Mouse (Mus musculus) ovary, postnatal 36 days (tissue): ENCODE results near the gene Pigs.
A peak's percentile ranks its signal among the peaks of the same experiment; 100 is the strongest.

Experiments
- DNase-seq: peaks from one replicate; pipeline ENCODE4 v3.0.0; 2022; ENCODE audit warnings: low spot score, mixed read lengths

The Pigs gene

DNA sequence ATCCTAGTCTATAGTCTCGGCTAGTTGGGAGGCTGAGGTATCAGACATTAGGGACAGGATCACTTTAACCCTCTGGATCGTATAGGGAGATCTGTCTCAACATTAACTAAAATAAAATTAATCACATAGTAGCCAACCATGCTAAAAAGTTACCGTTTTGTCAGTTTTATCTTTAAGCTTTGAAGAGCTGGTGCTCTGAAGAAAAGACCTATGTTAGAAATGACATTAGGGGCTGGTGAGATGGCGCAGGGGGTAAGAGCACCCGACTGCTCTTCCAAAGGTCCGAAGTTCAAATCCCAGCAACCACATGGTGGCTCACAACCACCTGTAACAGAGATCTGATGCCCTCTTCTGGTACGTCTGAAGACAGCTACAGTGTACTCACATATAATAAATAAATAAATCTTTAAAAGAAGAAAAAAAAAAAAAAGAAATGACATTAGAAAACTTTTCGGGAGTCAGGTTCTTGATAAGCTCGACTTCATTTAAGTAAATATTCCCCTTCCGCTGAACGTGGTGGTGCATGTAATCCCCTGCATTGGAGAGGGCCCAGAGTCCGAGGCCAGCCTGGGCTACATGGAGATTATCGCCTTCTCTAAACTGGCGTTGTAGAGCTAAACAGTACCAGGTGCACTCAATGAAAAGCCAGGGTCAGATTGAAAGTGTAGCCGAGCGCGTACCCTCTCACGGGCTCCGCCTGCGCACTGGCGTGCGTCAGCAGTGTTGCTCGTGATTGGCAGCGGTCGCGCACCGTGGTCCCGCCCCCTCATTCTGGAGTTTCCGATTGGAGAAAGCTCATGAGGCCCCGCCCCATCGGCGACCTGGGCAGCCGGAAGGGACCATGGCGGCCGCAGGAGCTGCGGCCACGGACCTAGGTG is at the start of gene Pigs:
Gene Pigs (plus strand): TSS at position 782 of the 878 bp plus-strand sequence.
- DNase-seq: peak; percentile 96

DNA sequence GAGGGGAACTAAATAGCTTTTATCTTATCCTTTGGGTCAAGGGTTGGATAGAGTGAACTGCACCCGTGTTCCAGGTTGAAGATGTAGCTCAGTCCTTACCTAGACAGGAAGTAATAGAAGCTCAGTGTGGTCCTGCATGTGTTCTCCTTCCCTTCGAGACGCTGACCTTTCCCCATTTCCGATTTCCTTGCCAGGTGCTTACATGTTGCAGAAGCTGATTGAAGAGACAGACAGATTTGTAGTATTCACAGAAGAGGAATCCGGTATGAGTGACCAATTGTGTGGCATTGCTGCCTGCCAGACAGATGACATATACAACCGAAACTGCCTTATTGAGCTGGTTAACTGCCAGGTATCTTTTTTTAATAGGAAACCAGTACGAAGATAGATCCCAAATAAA is 49.4 kb upstream of the Pigs start:
- no peak for DNase-seq

DNA sequence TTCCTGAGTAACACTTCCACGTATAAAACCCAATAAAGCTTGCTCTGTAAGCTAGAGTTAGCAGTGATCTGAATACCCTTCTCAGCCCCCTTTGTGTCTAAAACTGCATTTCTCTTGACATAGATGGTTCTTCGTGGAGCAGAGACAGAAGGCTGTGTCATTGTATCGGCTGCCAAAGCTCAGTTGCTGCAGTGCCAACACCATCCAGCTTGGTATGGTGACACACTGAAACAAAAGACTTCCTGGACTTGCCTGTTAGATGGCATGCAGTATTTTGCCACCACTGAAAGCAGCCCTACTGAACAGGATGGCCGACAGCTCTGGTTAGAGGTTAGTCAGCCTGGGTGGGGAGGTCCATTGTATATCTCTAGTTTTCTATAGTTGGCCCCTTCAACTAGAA is 48.6 kb upstream of the Pigs start:
- DNase-seq: no peak

DNA sequence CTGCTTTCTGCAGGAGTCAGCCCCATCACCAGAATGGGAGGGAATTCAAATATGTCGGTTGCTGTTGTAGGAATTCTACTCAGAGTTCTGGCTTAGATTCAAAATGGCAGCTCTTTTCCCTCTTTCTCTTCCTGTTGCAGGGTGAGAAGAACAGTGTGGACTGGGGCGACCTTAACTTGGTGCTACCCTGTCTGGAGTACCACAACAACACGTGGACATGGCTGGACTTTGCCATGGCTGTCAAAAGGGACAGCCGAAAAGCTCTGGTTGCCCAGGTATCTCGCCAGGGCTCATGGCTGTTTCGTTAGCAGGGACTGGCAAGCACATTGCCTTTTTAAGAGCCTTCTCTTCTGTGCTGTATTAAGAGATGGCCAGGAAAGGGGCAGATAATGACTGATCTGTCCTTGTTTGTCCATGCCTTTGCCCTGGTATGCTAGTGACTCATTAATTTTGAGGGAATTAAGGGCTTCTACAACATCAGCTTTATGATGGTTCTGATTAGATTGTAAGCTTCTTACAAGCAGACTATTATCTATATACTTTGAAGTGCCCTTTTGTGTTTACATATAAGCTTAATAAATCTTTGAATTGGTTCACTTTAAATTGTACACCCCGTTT is 39.0 kb upstream of the Pigs start:
- no peak for DNase-seq

DNA sequence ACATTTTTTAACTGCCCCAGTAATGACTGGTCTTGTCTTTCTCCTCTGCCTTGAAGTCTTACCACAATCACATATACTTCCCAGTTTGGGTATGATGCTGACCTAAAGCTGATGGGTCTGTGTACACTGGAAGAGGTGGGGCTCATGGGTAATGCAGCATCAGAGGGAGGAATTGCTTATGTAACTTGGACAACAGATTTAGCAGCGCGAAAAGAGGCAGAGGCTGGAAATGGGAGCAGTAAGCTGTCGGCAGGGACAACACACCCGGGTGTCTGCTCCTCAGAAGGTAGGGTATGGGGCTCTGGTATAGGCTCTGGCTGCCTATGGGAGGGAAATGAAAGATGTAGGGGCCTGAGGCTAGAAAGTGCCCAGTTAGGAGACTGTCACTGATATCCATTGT is 37.6 kb upstream of the Pigs start, which contains the start of gene BC030499:
Gene BC030499 (plus strand): TSS at position 188 of the 400 bp plus-strand sequence.
- DNase-seq: no peak

DNA sequence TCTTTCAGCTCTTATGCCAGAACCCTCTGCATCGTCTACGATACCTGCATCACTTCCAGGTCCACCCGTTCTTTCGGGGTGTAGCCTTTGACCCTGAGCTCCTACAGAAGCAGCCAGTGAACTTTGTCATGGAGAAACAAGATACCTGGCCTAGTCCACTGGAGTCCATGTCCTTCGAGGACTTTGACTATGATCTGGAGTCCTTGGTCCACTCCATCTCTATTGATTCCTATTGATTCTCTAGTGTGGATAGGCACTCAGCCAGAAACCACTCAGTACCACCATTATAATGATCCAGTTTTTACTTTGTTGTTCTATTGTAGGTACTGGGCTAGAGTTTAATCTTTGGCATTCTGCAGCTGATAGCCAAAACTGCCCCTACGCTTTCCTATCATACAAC is 33.6 kb upstream of the Pigs start:
- no peak for DNase-seq

DNA sequence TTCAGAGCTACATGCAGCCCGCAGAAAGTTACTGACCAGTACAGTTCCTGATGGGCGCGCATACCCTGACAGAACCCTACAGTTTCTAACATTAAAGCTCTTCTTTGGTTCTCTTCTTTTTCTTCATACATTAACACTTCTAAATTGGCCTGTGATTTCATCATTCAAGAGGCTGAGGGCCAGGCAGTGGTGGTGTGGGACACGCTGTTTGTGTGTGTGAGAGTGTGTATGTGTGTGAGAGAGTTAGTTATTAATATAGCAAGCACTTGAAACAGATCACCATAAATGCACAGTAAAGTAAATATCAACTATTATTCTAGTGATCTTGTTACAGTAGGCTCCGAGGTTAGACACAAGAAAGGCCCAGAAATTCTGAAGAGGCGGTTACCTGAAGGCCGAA is 27.3 kb upstream of the Pigs start:
- DNase-seq: no peak

DNA sequence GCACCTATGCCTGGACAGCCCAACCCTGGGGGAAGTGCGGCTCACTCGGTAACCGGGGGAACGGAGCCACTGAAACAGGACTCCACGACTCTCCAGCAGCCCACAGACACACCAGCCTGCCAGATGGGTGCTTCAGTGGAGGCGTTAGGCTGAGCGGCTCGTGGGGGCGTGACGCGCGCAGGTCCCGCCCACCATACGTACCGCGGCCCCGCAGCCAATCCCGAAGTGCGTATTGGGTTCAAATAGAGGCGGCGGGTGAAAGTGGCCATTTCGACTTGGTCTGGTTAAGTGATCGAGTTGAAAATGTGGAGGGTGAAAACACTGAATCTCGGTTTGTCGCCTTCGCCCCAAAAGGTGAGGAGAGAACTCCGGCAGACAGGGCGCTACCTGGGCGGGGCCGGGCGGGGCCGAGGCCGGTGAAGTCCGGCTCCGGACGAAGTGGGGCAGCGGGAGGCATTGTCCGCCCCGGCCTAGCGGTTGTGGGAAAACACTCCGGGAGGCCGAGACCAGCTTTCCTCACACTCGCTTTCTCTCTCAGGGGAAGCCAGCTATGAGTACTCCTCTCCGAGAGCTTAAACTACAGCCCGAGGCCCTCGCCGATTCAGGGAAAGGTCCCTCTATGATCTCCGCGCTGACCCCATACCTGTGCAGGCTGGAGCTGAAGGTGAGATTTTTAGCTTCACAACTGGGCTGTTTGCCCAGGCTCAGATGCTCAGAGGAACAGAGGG is 26.7 kb upstream of the Pigs start, which contains the start of gene Spag5:
Gene Spag5 (plus strand): TSS at position 173 of the 728 bp plus-strand sequence.
- DNase-seq: peak; percentile 89

DNA sequence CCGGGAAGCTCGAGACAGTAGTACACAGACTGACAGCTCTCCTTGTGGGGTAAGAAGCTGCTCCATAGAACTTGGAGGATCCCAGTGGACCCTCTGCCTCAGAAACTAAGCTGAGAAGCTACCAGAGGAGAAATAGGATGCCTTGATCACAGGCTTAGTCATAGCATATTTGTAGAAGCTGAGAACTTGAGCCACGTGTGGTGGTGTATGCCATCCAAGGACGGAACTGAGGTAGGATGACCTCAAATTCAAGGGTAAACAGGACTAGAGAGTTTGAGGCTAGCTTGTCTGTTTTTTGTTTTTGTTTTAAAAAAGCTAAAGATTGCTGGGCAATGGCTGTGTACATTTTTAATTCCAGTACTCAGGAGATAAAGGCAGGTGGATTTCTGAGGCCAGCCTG is 22.9 kb upstream of the Pigs start:
- DNase-seq: no peak

DNA sequence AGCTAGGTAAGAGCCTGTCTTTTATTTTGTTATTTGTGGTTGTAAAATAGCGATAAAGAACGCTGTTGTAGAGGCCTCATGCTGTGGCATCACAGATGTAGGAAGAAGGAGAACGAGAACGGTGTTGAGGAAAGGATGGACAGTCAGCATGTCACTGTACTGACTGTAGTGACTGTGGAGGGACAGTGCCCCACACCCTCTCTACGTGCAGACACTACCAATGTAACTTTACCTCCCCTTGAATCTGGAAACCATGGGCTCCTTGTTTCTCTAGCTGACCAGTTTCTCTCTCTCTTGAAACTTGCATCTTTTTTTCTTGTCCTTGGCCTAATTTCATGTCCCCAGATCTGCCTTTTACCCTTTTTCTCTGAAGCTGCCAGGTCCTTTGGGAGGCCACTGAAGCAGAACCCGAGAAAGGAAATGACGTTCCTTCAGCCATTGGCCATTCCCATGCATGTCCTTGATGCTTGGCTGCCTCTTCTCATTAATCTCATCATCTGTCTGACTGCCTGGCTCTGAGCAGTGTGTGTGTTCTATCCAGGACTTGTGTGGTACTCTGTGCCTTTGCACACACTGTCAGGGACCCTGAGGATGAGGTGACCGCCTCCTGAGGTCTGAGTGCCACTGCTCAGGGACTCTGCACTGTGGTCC is 17.2 kb upstream of the Pigs start:
- no peak for DNase-seq

DNA sequence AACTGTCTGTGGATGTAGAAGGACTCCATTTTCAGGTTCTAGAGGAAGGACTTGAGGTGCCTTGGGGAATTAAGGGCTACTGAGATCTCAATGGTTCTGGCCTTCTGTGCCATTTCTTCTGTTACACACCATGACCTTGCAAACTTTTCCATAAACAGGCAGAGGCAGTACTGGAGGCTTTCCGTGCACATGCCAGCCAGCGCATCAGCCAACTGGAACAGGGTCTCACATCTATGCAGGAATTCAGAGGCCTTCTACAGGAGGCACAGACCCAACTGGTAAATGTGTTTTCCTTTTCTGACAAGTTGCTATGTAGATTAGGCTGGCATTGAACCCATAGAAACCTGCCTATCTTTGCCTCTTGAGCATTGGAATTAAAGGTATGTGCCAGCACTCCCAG is 14.6 kb upstream of the Pigs start:
- no peak for DNase-seq

DNA sequence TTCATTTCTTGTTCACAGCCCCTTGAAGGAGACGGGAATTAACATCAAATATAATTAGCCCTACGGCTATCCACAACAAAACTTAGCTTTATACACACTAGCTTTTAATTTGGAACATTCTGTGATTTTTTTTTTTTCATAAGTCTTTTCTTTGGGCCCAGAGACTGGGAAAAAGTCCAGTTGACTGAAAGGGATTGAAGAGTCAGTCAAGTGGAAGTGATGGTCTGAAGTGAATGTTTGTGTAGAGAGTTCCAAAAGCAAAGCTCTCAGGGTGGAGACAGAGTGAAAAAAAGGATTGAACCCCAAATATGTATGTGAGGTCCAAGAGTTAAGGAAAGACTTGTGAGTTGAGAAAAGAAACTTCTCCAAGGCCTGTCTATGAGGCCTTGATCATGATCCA is 9.8 kb upstream of the Pigs start:
- no peak for DNase-seq

DNA sequence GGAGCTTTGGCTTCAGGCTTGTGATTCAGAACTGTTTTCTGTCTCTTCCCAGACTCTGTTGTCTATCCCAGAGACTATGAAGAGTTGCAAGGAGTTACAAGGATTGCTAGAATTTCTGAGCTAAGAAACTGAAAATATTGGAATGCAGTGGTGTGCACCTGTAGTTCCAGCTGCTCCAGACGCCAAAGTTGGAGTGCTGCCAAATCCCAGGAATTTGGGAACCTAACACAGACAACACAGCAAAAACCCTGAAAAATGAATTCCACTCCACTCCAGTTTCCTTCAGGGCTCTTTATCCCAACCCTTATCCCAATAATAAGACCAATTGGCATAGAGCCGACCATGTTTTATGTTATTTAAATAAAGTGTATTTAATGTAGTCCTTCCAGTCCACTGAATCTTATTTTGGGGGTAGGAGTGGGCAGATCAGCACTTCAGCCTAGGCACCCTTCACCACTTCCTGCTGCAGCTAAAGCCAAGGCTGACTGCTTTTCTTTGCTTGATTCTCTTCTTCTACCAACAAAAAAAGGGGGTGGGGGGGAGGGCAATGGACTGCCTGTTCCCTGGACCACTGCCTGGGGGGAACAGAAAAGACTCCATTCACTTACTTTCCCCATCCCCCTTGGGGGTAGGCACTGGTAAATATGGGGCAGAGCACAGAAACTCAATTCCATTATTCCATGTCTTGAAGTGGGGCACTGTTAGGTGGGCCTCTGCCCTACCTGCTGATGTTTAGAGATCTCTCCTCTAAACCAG is 6.0 kb upstream of the Pigs start:
- DNase-seq: no peak

DNA sequence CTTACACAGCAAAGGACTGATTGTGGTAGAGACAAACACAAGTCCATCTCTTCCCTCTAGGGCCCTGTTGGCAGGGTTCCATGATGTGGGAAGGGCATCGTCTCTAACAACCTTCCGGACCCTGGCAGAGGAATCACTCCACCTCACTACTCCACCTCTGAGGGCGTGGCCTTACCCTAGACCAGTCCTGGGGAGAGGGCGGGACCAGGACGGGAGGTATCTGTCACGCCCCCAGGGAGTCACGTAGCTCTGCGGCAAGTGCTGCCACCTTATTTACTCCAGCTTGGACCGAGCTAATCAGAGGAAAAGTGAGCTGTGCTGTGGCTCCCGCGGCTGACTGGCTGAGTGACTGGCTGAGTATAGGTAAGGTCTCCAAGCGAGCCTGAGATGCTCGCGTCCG is 5.4 kb upstream of the Pigs start, which contains the start of gene Aldoc:
Gene Aldoc (plus strand): TSS at position 109 of the 400 bp plus-strand sequence.
- peak; percentile 82 for DNase-seq

DNA sequence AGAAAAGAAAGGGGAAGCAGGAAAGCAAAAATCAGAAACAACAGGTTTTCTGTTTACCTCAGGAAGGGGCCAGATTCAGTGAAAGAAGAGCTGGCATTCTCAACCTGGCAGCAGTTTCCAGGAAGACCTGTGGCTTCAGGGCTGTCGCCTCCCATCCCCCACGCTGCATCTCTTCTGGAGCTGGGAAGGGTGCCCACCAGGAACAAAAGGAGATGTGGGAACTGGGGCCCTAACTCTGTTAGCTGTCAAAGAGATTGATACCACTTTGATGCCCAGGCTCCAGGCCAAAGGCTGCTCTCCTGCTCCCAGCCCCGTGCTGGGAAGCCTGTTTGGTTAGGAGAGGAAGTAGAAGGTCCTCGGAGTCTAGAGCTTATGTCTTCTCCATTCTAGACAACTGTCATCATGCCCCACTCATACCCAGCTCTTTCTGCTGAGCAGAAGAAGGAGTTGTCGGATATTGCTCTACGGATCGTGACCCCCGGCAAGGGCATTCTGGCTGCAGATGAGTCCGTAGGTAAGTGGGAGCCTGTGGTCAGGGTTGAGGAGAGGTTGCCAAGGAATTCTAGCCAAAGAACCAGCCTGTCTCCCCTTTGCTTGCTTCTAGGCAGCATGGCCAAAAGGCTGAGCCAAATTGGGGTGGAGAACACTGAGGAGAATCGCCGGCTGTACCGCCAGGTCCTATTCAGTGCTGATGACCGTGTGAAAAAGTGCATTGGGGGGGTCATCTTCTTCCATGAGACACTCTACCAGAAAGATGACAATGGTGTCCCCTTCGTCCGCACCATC is 4.0 kb upstream of the Pigs start:
- no peak for DNase-seq

DNA sequence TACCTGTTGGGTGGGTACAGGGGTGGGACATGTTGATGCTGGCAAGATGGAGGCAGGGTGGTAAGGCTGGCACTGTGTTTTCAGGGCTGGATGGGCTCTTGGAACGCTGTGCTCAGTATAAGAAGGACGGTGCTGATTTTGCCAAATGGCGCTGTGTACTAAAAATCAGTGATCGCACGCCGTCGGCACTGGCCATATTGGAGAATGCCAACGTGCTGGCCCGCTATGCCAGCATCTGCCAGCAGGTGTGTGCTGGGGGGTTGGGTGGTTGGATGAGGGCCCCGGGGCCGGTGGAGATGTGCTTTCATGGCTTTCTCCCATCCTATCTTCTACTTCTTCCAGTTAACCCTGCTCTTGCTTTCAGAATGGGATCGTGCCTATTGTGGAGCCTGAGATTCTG is 3.2 kb upstream of the Pigs start:
- DNase-seq: no peak

DNA sequence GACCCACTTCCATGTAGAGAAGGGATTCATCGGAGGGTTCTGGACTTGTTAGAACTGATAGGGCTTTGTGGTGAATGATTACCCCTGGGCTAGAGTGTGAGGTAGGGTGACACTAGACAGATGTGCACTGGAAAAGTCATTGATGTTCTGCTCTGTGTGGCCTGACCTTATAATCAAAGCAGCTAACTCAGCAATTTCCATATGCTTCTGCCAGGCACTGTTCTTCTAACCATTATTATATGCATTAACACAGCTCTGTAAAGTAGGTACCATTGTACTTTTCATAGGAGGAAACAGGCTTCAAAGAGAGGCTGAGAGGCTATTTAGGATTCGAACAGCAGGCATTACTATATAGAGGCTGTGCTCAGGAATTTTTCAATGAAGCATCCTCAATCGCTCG is 1.0 kb upstream of the Pigs start:
- no peak for DNase-seq

DNA sequence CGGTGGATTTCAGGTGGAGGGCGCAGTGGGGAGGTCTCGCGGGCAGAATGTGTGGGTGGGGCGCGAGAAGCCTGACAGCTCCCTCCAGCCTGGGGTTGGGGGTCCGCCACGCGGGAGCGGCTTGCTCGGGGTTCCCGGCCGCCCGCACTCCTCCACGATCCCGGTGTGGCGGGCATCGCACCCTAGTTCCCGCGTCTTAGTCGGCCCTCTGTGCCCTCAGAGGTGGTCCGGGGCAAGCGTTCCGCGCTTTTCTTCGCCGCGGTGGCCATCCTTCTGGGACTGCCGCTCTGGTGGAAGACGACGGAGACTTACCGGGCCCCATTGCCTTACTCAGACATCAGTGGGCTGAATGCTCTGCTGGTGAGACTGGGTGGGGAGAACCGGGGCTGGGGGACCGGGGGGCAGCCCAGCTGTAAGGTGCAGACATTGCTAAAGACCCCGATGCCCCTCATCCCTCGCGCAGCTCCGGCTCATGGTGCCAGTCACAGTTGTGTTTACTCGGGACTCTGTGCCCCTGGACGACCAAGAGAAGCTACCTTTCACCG is 369 bp downstream of the Pigs start:
- DNase-seq: no peak

DNA sequence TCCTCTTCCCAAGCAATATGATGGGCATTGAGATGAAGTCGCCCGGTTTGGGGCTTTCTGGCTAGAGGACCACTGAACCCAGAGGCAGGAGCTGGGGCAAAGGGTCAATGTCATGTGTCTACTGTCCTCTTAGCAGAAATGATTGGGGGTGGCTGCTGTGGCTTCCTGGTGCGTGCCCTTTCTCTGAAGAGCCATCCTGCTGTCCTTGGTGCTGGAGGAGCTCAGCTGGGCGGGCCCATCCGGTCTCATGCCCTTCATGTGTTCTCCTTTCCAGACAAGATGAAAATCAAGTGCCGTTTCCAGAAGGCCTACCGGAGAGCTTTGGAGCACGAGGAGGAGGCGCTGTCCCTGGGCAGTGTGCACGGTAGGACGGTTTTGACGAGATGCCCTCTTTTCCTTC is 4.5 kb downstream of the Pigs start:
- no peak for DNase-seq

DNA sequence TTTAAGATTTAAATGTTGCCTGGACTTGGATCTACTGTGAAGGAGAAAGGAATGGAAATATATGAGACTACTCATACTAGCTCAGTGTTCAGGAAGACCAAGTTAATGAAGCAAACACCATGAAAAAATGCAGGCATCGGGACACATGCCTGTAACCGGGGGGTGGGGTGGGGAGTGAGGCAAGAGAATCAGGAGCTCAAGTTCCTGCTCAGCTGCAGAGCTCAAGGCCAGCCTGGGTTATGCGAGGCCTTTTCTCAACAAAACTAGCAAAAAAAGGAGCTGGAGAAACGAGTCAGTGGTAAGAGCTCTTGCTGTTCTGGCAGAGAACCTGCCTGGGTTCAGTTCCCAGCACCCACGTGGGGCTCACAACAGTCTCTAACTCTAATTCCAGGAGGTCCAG is 5.8 kb downstream of the Pigs start:
- DNase-seq: no peak
